Mouse (Mus musculus): Measurements from ENCODE around the gene Slc25a29.
"Not testable (repeated sequence)": the region's sequence is repeated elsewhere in the genome, so short reads cannot be mapped to it uniquely, and the experiment has no call there.

Gene Slc25a29

DNA sequence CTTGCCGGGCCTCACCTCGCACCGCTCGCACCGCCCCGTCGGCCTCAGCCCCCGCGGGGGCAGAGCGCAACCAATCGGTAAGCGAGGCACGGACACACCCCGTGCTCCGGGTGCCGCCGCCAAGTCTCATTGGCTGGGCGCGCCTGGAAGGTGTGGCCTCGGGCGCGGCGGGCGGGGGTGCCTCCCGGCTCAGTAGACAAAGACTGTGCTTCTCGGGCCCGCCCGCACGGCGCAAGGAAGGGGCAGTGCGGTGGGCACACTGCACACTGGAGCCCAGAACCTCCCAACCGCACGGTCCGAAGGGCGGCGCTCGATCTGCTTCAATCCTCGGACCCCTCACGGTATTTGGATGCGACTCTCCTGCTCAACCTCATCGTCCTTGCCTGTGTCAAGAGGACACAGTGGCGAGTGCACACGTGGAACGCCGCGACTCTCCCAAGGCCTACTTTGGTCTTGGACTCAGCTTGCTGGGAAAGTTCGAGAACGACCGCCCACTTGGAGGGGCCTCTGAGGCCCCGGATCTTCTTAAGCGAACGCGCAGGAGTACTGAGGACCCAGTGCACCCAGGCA lies at the start of gene Slc25a29, which contains the start of gene Slc25a47:
TSS of gene Slc25a29 (minus strand) at position 44 of the 570 bp plus-strand sequence.
TSS of gene Slc25a47 (plus strand) at position 207 of the 570 bp plus-strand sequence.
- DNase-seq (ENCODE audit: low read depth, low spot score) = peak; percentile 84

DNA sequence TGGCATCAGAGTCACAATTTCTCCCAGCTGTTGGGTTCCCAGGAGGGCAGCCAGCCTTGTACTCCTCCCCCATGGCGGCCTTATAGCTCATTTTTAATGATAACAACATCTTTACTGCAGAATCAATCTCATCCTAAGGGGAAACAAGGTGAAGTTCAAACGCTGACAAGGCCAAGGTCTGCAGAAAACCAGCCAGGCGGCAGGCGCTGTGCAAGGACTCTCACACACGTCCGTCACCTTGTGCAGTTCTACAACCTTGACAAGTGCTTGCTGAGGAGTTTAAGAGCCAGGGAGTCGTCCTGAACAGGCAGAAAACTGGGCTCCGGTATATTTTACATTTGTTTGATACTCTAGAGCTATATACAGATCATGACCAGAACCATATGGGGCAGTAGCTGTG lies 47.1 kb upstream of the Slc25a29 start:
- DNase-seq (ENCODE audit: low read depth, low spot score) = no peak

DNA sequence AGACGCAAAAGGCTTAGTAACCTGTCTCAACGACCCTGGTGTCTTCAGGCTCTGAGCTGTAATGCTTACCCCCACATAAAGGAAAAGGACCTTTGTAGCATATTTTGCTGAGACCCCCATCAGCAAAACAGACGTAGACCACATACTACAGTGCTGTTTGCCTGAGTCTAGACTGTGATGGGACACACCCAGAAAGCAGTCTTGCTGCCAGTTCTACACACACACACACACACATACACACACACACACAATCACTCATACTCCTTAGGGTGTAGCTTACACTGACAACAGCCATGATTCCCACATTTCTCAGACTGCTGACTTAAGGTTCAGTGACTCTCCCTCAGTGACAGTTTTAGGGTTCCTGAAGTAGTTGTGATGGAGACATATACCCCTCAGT lies 45.5 kb upstream of the Slc25a29 start:
- DNase-seq (ENCODE audit: low read depth, low spot score) = no peak

DNA sequence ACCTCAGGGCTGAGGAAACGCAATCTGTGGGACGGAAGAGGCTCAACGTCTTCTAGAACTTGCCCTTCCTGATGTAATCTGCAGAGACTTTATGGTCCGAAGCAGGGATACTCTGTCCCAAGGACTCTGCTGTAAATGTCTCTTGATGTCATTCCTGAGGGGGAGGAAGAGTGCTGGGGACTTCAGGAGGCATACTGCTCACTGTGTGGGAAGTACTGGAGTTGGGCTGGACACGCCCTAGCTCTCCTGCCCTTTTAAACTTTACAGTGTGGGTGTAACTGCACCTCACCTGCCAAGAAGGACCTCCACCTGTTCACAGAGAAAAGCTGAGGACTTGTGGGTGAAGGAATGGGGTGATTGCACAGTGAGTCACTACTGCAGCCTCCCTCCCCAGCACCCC lies 44.9 kb upstream of the Slc25a29 start:
- no peak for DNase-seq (ENCODE audit: low read depth, low spot score)

DNA sequence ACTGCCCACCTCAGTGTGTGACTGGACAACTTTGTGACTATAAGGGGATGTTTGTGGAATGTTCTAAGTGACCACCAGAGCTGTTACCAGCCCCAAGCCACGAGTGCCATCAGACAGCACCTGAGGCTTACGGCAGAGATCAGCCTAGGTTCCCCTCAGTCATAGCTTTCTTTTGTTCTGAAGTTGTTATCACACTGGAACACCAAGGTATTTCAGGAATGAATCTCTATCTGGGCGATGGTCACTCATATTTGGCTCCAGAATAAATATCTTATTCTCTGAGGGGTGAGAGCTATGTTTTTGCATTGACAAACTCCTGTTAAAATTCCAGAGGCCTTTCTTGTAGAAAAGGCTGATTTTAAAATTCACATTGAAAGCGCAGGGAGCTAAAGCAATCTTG lies 43.5 kb upstream of the Slc25a29 start:
- no peak for DNase-seq (ENCODE audit: low read depth, low spot score)

DNA sequence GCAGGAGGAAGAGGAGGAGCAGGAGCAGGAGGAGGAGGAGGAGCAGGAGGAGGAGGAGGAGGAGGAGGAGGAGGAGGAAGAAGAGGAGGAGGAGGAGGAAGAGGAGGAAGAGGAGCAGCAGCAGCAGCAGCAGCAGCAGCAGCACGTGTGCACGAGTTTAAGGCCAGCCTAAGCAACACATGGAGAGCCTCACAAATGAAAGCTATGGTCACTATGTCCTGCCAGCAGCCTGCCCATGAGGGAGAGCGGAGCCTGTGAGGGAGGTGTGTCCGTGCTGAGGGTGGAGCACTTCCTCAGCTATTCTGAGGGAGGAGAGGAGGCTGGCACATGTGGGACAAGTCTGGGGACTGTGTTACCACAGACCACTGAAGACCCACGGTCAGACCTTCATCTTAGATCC lies 37.4 kb upstream of the Slc25a29 start:
- DNase-seq (ENCODE audit: low read depth, low spot score) = no peak

DNA sequence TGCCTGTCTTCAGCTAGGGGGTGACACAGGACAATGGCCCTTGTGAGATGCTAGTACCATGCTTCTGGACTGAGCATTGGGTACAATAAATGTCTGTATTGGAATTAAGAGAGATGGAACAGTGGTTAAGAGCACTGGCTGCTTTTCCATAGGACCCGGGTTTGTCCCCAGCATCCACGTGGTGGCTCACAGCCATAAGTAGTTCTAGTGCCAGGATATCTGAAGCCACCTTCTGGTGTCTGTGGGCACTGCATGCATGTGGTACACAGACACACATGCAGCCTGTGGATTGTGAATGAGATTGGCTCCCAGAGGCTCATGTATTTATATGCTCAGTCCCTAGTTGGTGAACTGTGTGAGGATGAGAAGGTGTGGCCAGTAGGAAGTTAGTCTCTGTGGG lies 33.9 kb upstream of the Slc25a29 start:
- DNase-seq (ENCODE audit: low read depth, low spot score) = peak; percentile 16

DNA sequence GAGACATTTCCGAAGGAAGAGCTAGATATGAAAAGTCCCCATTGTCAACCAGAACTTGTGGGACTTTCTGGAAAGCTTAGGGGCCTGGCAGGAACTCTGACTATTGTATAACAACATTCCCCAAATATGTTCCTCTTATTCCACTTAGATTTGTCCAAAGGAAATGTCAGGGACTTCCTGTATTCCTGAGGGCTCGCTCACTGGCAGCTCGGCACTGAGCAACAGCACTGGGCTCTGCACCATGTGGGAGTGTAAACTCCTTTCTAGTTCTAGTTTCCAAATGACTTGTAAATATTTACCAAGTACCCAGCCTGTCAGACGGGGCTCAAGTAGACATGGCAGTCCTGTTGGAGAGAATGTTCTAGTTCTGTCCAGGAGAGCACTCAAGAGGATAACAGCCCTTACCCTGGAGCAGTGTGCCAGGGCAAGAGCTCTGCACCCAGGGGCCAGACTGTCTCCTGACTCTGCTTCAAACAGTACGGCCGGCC lies 29.4 kb upstream of the Slc25a29 start:
- DNase-seq (ENCODE audit: low read depth, low spot score) = no peak

DNA sequence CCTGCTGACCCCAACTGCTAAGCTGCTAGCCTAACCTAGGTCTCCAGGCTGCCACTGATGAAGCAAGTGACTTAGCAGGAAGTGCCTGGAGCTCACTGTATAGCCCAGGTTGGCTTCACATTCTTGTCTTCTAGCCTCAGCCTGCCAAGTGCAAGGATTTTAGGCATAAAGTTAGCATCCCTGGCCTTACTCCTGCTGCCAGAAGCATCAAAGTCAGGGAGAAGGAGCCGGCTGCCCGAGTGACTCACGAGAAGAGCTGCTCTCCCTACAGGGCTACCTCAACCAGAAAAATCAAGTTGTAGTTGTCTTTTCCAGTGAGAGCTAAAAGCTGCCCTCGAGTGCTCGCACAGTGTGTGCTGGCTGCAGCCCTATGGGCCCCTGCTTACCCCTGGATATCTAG lies 22.8 kb upstream of the Slc25a29 start:
- DNase-seq (ENCODE audit: low read depth, low spot score) = no peak

DNA sequence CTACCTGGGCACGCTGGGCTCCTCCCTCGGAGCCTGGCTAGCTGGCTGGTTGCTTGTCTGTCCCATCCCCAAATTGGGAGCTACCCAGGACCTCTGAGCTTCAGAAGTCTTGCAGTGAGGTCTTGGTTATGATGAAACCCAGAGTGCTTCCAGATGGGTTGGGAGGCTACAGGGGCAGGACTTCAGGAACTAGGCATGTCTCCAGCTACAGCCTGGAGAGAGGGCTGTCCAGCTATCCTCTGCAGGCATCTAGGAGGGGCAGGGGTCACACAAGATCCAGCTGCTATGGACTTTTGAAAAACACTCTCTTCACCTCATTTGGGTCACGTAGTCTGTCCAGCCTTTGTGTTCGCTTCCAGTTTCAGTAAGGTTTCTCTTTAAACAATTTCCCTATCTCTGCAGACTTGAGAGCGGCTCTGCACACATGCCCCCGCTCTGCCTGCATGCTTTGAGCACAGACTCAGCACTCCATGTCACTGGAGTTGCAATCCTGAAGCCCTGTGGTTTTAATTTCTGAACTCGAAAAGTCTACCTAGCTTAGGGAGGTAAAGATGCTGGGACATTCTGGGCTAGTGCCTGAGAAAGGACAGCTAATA lies 22.0 kb upstream of the Slc25a29 start:
- DNase-seq (ENCODE audit: low read depth, low spot score) = no peak

DNA sequence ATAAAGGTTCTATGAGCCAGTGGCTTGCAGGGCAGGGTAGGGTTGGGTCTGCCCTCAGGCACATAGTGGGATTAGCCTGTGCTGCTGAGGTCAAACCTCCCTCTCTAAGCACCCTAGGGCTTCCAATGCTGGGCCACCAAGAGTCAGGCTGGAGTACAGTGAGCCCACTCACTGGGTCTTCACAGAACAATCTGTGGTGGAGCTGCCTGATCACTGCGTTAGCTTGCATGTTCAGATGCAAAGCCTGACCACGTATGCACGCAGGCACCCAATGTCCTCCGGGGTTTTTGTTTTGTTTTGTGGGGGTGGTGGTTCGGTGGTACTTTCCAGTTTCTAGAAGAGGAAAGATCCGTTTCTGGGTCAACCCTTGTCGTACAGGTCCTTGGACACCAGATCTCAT lies 21.4 kb upstream of the Slc25a29 start:
- no peak for DNase-seq (ENCODE audit: low read depth, low spot score)

DNA sequence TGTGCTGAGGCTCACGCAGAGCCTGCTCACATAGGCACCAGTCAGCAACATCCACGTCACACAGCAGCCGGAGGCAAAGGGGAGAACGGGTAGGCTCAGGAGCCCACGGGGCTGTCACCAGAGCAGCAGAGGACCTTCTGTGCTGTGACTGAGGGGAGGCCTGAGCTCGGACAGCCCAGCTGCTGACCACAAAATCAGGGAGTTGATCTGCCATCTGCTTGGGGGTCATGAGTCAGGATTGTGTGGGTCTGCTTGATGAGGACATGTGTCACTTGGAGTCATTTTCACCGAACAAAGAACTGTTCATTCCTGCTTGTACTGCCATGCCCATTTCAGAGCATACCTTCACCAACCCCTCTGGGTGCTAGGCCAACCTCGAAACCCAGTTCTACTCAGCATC lies 20.5 kb upstream of the Slc25a29 start:
- DNase-seq (ENCODE audit: low read depth, low spot score) = no peak

DNA sequence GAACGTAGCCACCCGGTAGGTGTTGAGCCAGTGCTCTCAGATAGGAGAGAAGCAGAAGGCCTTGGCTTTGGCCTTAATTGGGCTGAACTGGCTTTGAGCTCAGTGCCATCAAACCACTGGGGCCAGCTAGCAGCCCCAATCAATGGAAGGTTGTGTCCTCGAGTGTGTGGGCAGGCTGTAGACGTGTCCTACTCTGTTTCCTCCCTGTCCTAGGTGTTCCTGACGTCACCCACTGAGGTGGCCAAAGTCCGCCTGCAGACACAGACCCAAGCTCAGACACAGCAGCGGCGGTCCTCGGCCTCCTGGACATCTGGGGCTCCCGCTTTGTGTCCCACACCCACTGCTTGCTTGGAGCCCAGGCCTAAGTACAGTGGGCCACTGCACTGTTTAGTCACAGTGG lies 19.4 kb upstream of the Slc25a29 start:
- no peak for DNase-seq (ENCODE audit: low read depth, low spot score)

DNA sequence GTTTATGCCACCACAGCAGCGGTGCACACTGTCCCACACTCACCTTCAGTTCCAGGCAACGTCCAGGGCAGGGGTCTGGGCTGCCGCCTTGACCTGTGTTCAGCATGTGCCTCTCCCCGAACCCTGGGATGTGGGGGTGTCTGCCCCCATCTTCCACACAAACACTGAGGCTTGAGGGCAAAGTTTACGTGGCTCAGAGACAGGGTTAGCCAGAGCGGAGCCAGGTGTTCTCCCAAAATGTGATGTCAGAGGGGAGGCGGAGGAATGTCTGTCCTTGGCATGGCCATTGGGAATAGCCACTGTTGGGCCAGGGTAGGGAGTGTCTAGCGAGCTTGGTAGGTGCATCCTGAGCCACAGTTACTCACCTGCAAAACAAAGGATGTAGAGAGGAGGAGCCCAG lies 17.1 kb upstream of the Slc25a29 start:
- no peak for DNase-seq (ENCODE audit: low read depth, low spot score)

DNA sequence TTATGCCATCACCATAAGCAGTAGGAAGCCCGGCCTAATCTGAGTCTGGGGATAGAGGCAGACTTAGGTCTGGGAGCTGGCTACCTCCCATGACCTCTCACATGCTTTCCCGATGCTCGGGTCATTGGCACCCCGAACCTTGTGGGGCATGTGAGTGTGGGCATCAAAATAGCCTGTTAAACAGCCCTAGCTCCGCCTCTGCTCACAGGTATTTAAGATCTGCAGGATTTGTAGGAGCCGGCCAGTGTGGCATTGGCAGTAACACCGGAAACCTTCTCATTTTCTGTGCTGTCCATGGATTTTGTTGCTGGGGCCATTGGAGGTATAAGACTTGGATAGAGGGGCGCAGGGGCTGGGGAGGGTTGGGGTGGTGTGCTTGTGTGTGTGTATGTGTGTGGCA lies 15.2 kb upstream of the Slc25a29 start:
- DNase-seq (ENCODE audit: low read depth, low spot score) = no peak

DNA sequence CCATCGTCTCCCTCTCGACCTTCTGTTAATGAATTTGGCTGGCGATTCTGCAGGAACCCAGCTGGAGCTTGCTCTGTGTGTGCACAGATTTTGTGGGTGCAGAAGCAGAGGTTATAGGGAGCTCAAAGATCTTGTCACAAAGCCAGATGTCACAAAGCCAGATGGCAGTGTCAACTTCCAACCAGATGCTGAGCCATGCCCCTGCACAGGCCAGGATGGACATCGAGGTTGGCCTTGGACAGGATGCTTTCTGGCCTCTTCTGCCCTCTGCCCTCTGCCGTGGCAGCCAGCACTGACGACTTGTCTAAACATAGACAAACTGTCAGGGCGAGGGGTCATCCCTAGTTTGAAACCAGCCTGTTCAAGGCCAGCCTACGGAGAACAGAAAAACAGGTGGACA lies 14.4 kb upstream of the Slc25a29 start:
- DNase-seq (ENCODE audit: low read depth, low spot score) = no peak

DNA sequence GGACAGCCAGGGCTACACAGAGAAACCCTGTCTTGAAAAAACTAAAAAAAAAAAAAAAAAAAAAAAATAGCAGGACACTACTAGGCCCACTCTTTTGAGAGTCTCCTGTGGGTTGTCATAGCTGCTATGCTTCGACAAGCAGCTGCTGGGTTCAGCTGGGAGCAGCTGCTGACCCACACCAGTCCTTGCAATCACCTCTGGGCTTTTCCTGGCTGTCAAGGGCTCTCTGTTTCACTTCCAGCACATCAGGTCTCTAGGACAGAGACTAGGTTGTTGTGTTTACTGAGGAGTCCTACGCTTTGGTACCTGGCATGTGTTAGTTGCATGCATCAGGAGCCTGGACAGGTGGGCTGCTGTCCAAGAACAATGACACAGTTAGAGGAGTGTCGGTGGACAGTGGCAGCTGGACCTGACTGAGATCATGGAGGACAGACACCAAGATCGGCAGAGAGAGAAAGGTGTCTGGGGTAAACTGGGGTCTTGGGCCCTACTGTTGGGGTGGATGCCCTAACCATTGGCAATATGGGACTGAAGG lies 13.9 kb upstream of the Slc25a29 start:
- no peak for DNase-seq (ENCODE audit: low read depth, low spot score)

DNA sequence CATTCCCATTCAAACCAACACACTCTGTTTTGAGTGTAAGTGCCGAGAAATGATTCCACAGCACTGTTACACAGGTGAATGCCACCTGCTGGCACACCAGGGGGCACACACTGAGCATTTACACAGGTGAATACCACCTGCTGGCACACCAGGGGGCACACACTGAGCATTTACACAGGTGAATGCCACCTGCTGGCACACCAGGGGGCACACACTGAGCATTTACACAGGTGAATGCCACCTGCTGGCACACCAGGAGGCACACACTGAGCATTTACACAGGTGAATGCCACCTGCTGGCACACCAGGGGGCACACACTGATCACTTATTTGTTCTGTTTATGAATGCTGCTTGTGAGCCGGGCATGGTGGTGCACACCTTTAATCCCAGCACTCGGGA lies 12.3 kb upstream of the Slc25a29 start:
- DNase-seq (ENCODE audit: low read depth, low spot score) = not testable (repeated sequence)

DNA sequence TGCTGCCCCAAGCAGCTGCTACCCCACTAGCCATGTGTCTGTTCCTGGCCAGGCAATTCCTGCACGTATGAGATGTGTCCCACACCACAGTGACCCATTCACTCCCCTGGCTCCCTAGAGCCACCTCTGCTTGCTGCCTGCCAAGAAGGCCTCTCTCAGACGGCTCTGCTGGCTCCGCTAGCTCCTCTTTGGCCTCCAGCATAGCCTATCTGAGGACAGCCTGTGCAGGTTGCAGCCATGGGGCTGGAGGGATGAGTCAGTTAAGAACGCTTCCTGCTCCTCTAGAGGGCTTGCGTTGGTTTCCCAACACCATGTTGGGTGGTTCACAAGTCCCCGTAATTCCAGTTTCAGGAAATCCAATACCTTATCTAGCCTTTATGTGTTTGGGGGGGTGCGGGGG lies 7.0 kb upstream of the Slc25a29 start:
- no peak for DNase-seq (ENCODE audit: low read depth, low spot score)

DNA sequence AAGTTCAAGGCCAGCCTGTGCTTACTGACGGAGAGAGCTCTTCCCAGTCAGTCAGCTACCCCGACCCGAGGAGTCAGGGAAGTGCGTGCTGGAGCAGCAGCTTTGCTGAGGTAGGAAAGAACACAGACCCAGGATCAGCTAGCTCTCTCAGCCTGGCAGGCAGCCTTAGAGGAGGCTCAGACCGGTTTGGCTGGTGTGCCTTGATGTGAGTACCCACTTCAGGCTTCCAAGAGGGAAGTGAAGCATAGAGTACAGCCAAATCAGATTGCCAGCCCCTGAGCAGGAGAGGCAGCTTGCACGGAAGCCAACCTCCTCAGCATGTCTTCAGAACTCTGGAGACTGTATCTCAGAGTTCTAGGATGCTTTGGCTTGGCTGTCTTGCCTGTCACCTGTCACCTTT lies 5.5 kb upstream of the Slc25a29 start:
- DNase-seq (ENCODE audit: low read depth, low spot score) = no peak

DNA sequence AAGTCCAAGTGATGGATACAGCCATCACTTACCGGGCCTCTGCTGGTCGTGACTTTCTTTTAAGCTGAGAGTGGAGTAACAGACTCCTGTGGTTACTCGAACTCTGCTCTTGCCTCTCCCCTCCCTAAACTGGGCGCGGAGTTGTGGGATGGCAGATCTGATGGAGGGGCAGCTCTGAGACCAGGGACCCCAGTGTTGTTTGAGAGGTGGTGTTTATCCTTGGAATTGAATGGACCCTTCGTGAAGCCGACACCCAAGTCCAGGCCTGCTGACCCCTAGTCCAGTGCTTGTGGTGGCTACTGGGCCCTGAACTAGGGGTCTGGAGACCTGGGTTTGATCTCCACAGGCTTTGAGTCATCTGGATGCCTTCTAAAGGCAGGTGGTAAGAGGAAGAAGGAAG lies 1.0 kb upstream of the Slc25a29 start:
- DNase-seq (ENCODE audit: low read depth, low spot score) = no peak

DNA sequence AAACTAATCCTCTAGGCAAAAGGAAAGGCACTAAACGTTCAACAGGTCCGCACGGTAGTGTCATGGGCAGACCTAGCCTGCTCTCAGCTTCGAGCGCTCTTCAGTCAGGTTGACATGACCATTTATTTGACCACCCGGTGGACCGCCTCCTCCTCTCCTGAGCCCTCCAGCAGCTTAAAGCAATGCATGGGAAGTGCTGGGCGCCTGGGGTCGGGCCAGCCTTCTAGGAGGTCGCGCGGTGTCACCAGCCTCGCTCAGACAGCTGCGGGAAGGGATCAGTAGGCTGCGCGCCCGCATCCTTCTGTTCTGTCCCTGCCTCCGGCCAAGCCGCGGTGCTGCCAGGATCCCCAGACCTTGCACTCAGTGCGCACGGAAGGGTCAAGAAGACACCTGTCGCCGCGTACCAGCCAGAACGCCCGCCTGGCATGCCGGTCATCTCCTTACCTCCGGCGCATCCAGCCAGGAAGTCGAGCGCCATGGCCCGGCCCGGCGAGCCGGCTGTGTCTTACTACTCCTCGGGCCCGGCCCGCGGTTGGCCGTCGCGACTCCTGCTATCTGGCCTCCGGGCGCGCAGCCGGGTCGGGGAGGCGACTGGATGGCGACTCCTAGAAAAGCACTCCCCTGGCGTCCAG lies 359 bp downstream of the Slc25a29 start:
- DNase-seq (ENCODE audit: low read depth, low spot score) = no peak

DNA sequence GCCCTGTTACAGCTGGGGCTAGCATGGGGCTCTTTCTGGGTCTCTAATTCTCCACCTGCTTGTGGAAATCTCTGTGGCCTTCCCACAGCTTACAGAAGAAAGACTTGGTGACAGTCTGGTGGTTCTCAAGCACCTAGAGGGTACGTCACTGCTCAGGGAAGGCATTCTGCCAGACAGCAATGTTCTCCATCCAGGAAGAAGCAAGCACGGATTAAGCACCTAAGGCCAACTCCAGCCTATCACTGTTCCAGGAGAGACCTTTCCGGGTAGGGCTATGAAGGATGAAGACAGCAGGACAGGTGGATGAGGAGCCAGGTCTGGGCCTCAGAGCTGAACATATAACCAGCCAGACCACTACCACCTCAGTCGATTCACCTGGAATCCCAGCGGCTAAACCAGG lies 897 bp downstream of the Slc25a29 start:
- no peak for DNase-seq (ENCODE audit: low read depth, low spot score)
